Mouse (Mus musculus) forebrain, embryonic 14.5 days (tissue): Measurements from ENCODE around the gene Otulin. TPM values are rescaled to one million over a fixed set of nuclear protein-coding genes. Genes with fewer than 3 reads are reported as not detected.

Experiments used
- ATAC-seq: fragments of 200-750 bp; cut with Nextera tagmentation; 2 replicates; pipeline ENCODE4 v1.8.0; 2017; ENCODE audit warnings: mild to moderate bottlenecking, moderate library complexity
- DNase-seq: peaks from one replicate; pipeline ENCODE4 v3.0.0-alpha.2; 2015; ENCODE audit warnings: low spot score
- H3K27ac ChIP-seq: fragments of 300-500 bp; sonication (generic); 2 replicates; pipeline ENCODE4 v1.5.1; 2014; ENCODE audit warnings: low read depth, mild to moderate bottlenecking, control low read depth, low read length, moderate library complexity
- H3K27me3 ChIP-seq: fragments of 300-500 bp; sonication (generic); replicated peaks from 2 replicates; pipeline ENCODE4 v1.6.1; 2014; ENCODE audit warnings: low read length, control low read depth, mixed read lengths; ENCODE audit not compliant: control insufficient read depth, insufficient read depth
- H3K36me3 ChIP-seq: fragments of 300-500 bp; sonication (generic); 2 replicates; pipeline ENCODE4 v1.6.1; 2014; ENCODE audit warnings: low read length, control low read depth; ENCODE audit not compliant: control insufficient read depth, insufficient read depth
- H3K4me1 ChIP-seq: fragments of 300-500 bp; sonication (generic); 2 replicates; pipeline ENCODE4 v1.6.1; 2014; ENCODE audit warnings: antibody characterized with exemption, low read length, control low read depth; ENCODE audit not compliant: control insufficient read depth, insufficient read depth
- H3K4me2 ChIP-seq: fragments of 300-500 bp; sonication (generic); 2 replicates; pipeline ENCODE4 v1.6.1; 2014; ENCODE audit warnings: mild to moderate bottlenecking, control low read depth, low read length
- H3K4me3 ChIP-seq: fragments of 300-500 bp; sonication (generic); 2 replicates; pipeline ENCODE4 v1.5.1; 2014; ENCODE audit warnings: low read depth, low read length, control low read depth
- H3K9ac ChIP-seq: fragments of 300-500 bp; sonication (generic); 2 replicates; pipeline ENCODE4 v1.6.1; 2014; ENCODE audit warnings: mild to moderate bottlenecking, low read length, control low read depth, moderate library complexity
- H3K9me3 ChIP-seq: fragments of 300-500 bp; sonication (generic); replicated peaks from 2 replicates; pipeline ENCODE4 v1.6.1; 2016; ENCODE audit warnings: low read length, control low read depth, mixed read lengths; ENCODE audit not compliant: control insufficient read depth
- WGBS: fragments of 180-500 bp; shearing (Covaris S2); extraction: QIAGEN DNeasy Blood & Tissue Kit; methylation state at CpG from one replicate; pipeline ENCODE4 v1.1.7; 2014; 5-methylcytosine and 5-hydroxymethylcytosine counted together
- polyA plus RNA-seq: library from polyadenylated mRNA; unstranded; fragments of >200 nt; fragmentation: Nextera tagmentation; extraction: Ambion mirVana; gene quantifications from 2 replicates; pipeline ENCODE4 v1.2.1, GENCODE M21; 2014

Gene Otulin
- polyA plus RNA-seq, 1 experiment from 2014 or later, result 36.0 TPM

- peak overlapping the region; percentile 2; the same call in 1 of the 2 replicates for H3K27ac ChIP-seq
- no peaks in the 10 kb centered on the region for H3K27me3 ChIP-seq
- ATAC-seq (0 out of 2 replicates have a peak, but pooled peaks have one; percentile 32), DNase-seq (peak; percentile 35)
- no peak overlapping the region for H3K4me2 ChIP-seq
- H3K9ac ChIP-seq, result no peak overlapping the region
- 80% methylated on average over 3 of the region's 3 CpGs for WGBS
- peaks cover 15% of the 10 kb centered on the region for H3K36me3 ChIP-seq
- H3K9me3 ChIP-seq, result no peaks in the 10 kb centered on the region
- H3K4me1 ChIP-seq, result peaks cover 7% of the 10 kb centered on the region; the same call in 1 of the 2 replicates
- no peak overlapping the region for H3K4me3 ChIP-seq
Observed at GRCm38 (mm10) chr15:27575932-27576331, 54.6 kb downstream of the Otulin start.

GRCm38 (mm10) chr15:27574992-27575781 is 55.3 kb downstream of the Otulin start:
- DNase-seq (no peak), ATAC-seq (peak; percentile 31; the same call in 1 of the 2 replicates)
- H3K4me2 ChIP-seq, result no peak overlapping the region
- 72% methylated on average over 8 of the region's 8 CpGs for WGBS
- no peak overlapping the region for H3K4me3 ChIP-seq
- no peak overlapping the region for H3K27ac ChIP-seq
- 0 out of 2 replicates have a peak, but pooled peaks cover 4% of the 10 kb centered on the region for H3K4me1 ChIP-seq
- H3K9me3 ChIP-seq, result no peaks in the 10 kb centered on the region
- H3K36me3 ChIP-seq, result peaks cover 15% of the 10 kb centered on the region
- H3K27me3 ChIP-seq, result no peaks in the 10 kb centered on the region
- no peak overlapping the region for H3K9ac ChIP-seq

- H3K9ac ChIP-seq, result no peak overlapping the region
- no peak overlapping the region for H3K4me2 ChIP-seq
- H3K36me3 ChIP-seq, result peaks cover 33% of the 10 kb centered on the region
- no peaks in the 10 kb centered on the region for H3K27me3 ChIP-seq
- DNase-seq (no peak), ATAC-seq (no peak)
- H3K27ac ChIP-seq, result no peak overlapping the region
- WGBS, result 73% methylated on average over 8 of the region's 8 CpGs
- 0 out of 2 replicates have a peak, but pooled peaks cover 3% of the 10 kb centered on the region for H3K4me1 ChIP-seq
- H3K4me3 ChIP-seq, result no peak overlapping the region
- no peaks in the 10 kb centered on the region for H3K9me3 ChIP-seq
Observed at GRCm38 (mm10) chr15:27571179-27571578, 59.3 kb downstream of the Otulin start.

GRCm38 (mm10) chr15:27570385-27570784 is 60.1 kb downstream of the Otulin start:
- no peaks in the 10 kb centered on the region for H3K27me3 ChIP-seq
- peaks cover 40% of the 10 kb centered on the region for H3K36me3 ChIP-seq
- no peak overlapping the region for H3K4me3 ChIP-seq
- H3K4me2 ChIP-seq, result no peak overlapping the region
- no peaks in the 10 kb centered on the region for H3K4me1 ChIP-seq
- no peak for ATAC-seq
- no peak for DNase-seq
- no peaks in the 10 kb centered on the region for H3K9me3 ChIP-seq
- 93% methylated on average over 4 of the region's 4 CpGs for WGBS
- H3K27ac ChIP-seq, result no peak overlapping the region
- H3K9ac ChIP-seq, result no peak overlapping the region

GRCm38 (mm10) chr15:27569924-27570323 is 60.6 kb downstream of the Otulin start:
- DNase-seq (no peak), ATAC-seq (no peak)
- WGBS, result 77% methylated on average over 2 of the region's 2 CpGs
- no peak overlapping the region for H3K4me3 ChIP-seq
- no peaks in the 10 kb centered on the region for H3K4me1 ChIP-seq
- peaks cover 42% of the 10 kb centered on the region for H3K36me3 ChIP-seq
- H3K9ac ChIP-seq, result no peak overlapping the region
- no peaks in the 10 kb centered on the region for H3K9me3 ChIP-seq
- no peak overlapping the region for H3K4me2 ChIP-seq
- H3K27me3 ChIP-seq, result no peaks in the 10 kb centered on the region
- H3K27ac ChIP-seq, result no peak overlapping the region

- 87% methylated on average over 6 of the region's 6 CpGs for WGBS
- no peaks in the 10 kb centered on the region for H3K9me3 ChIP-seq
- DNase-seq (no peak), ATAC-seq (no peak)
- H3K27ac ChIP-seq, result no peak overlapping the region
- H3K36me3 ChIP-seq, result peaks cover 42% of the 10 kb centered on the region
- H3K4me2 ChIP-seq, result no peak overlapping the region
- H3K27me3 ChIP-seq, result no peaks in the 10 kb centered on the region
- no peak overlapping the region for H3K4me3 ChIP-seq
- H3K9ac ChIP-seq, result no peak overlapping the region
- H3K4me1 ChIP-seq, result no peaks in the 10 kb centered on the region
Observed at GRCm38 (mm10) chr15:27568371-27568770, 62.1 kb downstream of the Otulin start.

GRCm38 (mm10) chr15:27567356-27567755 is 63.1 kb downstream of the Otulin start:
- Histone ChIP-seq H3K27me3 (no peaks in the 10 kb centered on the region), H3K27ac (no peak overlapping the region), H3K4me1 (no peaks in the 10 kb centered on the region), H3K36me3 (peaks cover 37% of the 10 kb centered on the region), H3K4me3 (no peak overlapping the region), H3K4me2 (no peak overlapping the region), H3K9me3 (no peaks in the 10 kb centered on the region), H3K9ac (no peak overlapping the region)
- 95% methylated on average over 16 of the region's 16 CpGs for WGBS
- ATAC-seq (no peak), DNase-seq (no peak)

- Histone ChIP-seq H3K9ac (no peak overlapping the region), H3K4me3 (no peak overlapping the region), H3K27me3 (no peaks in the 10 kb centered on the region), H3K9me3 (no peaks in the 10 kb centered on the region), H3K36me3 (peaks cover 33% of the 10 kb centered on the region), H3K27ac (no peak overlapping the region), H3K4me1 (no peaks in the 10 kb centered on the region), H3K4me2 (no peak overlapping the region)
- 87% methylated on average over 10 of the region's 10 CpGs for WGBS
- DNase-seq (no peak), ATAC-seq (no peak)
Observed at GRCm38 (mm10) chr15:27565626-27566185, 64.8 kb downstream of the Otulin start.
